Mouse (Mus musculus) embryonic facial prominence, embryonic 11.5 days (tissue): ENCODE results near the gene Vim. TPM values are rescaled to one million over a fixed set of nuclear protein-coding genes. Genes with fewer than 3 reads are reported as not detected.
A peak's percentile ranks its signal among the peaks of the same experiment; 100 is the strongest.

Experiments
- ATAC-seq: fragments of 200-750 bp; cut with Nextera tagmentation; replicated peaks from 2 replicates; pipeline ENCODE4 v1.8.0; 2017; ENCODE audit warnings: low read depth; ENCODE audit not compliant: insufficient number of reproducible peaks, low FRiP score, low TSS enrichment
- DNase-seq: peaks from one replicate; pipeline ENCODE4 v3.0.0-alpha.2; 2015; ENCODE audit warnings: low spot score
- H3K27ac ChIP-seq: fragments of 300-500 bp; sonication (generic); replicated peaks from 2 replicates; pipeline ENCODE4 v1.5.1; 2014; ENCODE audit warnings: mild to moderate bottlenecking, low read depth, low read length, control low read depth
- H3K27me3 ChIP-seq: fragments of 300-500 bp; sonication (generic); 2 replicates; pipeline ENCODE4 v1.6.1; 2014; ENCODE audit warnings: mild to moderate bottlenecking, low read length, moderate library complexity, mixed read lengths; ENCODE audit not compliant: control insufficient read depth, insufficient read depth
- H3K36me3 ChIP-seq: fragments of 300-500 bp; sonication (generic); replicated peaks from 2 replicates; pipeline ENCODE4 v1.6.1; 2014; ENCODE audit warnings: low read depth, mild to moderate bottlenecking, low read length, moderate library complexity, mixed read lengths; ENCODE audit not compliant: control insufficient read depth, insufficient read depth
- H3K4me1 ChIP-seq: fragments of 300-500 bp; sonication (generic); 2 replicates; pipeline ENCODE4 v1.6.1; 2014; ENCODE audit warnings: low read length, mixed read lengths; ENCODE audit not compliant: control insufficient read depth, insufficient read depth
- H3K4me2 ChIP-seq: fragments of 300-500 bp; sonication (generic); 2 replicates; pipeline ENCODE4 v1.6.1; 2014; ENCODE audit warnings: low read depth, mild to moderate bottlenecking, control low read depth, low read length, moderate library complexity
- H3K4me3 ChIP-seq: fragments of 300-500 bp; sonication (generic); 2 replicates; pipeline ENCODE4 v1.5.1; 2014; ENCODE audit warnings: low read depth, low read length, control low read depth
- H3K9ac ChIP-seq: fragments of 300-500 bp; sonication (generic); replicated peaks from 2 replicates; pipeline ENCODE4 v1.6.1; 2014; ENCODE audit warnings: mild to moderate bottlenecking, control low read depth, low read length
- H3K9me3 ChIP-seq: fragments of 300-500 bp; sonication (generic); replicated peaks from 2 replicates; pipeline ENCODE4 v1.6.1; 2016; ENCODE audit warnings: mild to moderate bottlenecking, low read length, inconsistent platforms, mixed read lengths; ENCODE audit not compliant: control insufficient read depth
- WGBS: fragments of 180-500 bp; shearing (Covaris S2); extraction: QIAGEN DNeasy Blood & Tissue Kit; methylation state at CpG from one replicate; pipeline ENCODE4 v1.1.7; 2014; 5-methylcytosine and 5-hydroxymethylcytosine counted together
- polyA plus RNA-seq: library from polyadenylated mRNA; unstranded; fragments of >200 nt; fragmentation: Nextera tagmentation; extraction: Ambion mirVana; gene quantifications from 2 replicates; pipeline ENCODE4 v1.2.1, GENCODE M21; 2014

The Vim gene
- polyA plus RNA-seq, 1 experiment from 2014 or later, result 682 TPM

- Histone ChIP-seq H3K9ac (peak overlapping the region; percentile 89), H3K4me2 (peak overlapping the region; percentile 82), H3K27me3 (no peaks in the 10 kb centered on the region), H3K4me1 (no peaks in the 10 kb centered on the region), H3K27ac (peak overlapping the region; percentile 86), H3K4me3 (peak overlapping the region; percentile 78), H3K9me3 (no peaks in the 10 kb centered on the region), H3K36me3 (no peaks in the 10 kb centered on the region)
- ATAC-seq, result peak; percentile 17
- peak; percentile 16 for DNase-seq
- WGBS, result 5% methylated on average over 12 of the region's 12 CpGs
Measured at GRCm38 (mm10) chr2:13572647-13573407, 900 bp upstream of the Vim start.

- H3K9me3 ChIP-seq, result no peaks in the 10 kb centered on the region
- WGBS, result under 1% methylated on average over 45 of the region's 46 CpGs
- no peaks in the 10 kb centered on the region for H3K27me3 ChIP-seq
- H3K36me3 ChIP-seq, result no peaks in the 10 kb centered on the region; the same call in 1 of the 2 replicates
- peak overlapping the region; percentile 86 for H3K27ac ChIP-seq
- H3K4me2 ChIP-seq, result peak overlapping the region; percentile 82
- H3K9ac ChIP-seq, result peak overlapping the region; percentile 89
- H3K4me3 ChIP-seq, result peak overlapping the region; percentile 78
- DNase-seq (peak; percentile 90), ATAC-seq (peak; percentile 95)
- no peaks in the 10 kb centered on the region for H3K4me1 ChIP-seq
Measured at GRCm38 (mm10) chr2:13574066-13574800, 506 bp downstream of the Vim start.

- Histone ChIP-seq H3K9ac (peak overlapping the region; percentile 89), H3K4me3 (peak overlapping the region; percentile 78), H3K9me3 (no peaks in the 10 kb centered on the region), H3K4me1 (no peaks in the 10 kb centered on the region), H3K27ac (peak overlapping the region; percentile 75), H3K36me3 (no peaks in the 10 kb centered on the region; the same call in none of the 2 replicates), H3K27me3 (no peaks in the 10 kb centered on the region), H3K4me2 (peak overlapping the region; percentile 82)
- DNase-seq (peak; percentile 37), ATAC-seq (0 out of 2 replicates have a peak, but pooled peaks have one; percentile 6)
- 1% methylated on average over 21 of the region's 21 CpGs for WGBS
Measured at GRCm38 (mm10) chr2:13574801-13575150, 1.0 kb downstream of the Vim start.

GRCm38 (mm10) chr2:13575287-13575801, 1.6 kb downstream of the Vim start:
- no peaks in the 10 kb centered on the region for H3K9me3 ChIP-seq
- no peaks in the 10 kb centered on the region for H3K4me1 ChIP-seq
- peak overlapping the region; percentile 78 for H3K4me3 ChIP-seq
- H3K27ac ChIP-seq, result no peak overlapping the region
- H3K9ac ChIP-seq, result peak overlapping the region; percentile 89
- H3K27me3 ChIP-seq, result no peaks in the 10 kb centered on the region
- DNase-seq (peak; percentile 91), ATAC-seq (no peak)
- WGBS, result 1% methylated on average over 13 of the region's 13 CpGs
- H3K4me2 ChIP-seq, result peak overlapping the region; percentile 82
- peaks cover 3% of the 10 kb centered on the region for H3K36me3 ChIP-seq

- Histone ChIP-seq H3K36me3 (peaks cover 3% of the 10 kb centered on the region), H3K27me3 (no peaks in the 10 kb centered on the region), H3K9ac (peak overlapping the region; percentile 89), H3K9me3 (no peaks in the 10 kb centered on the region), H3K4me3 (peak overlapping the region; percentile 78), H3K4me1 (no peaks in the 10 kb centered on the region), H3K27ac (no peak overlapping the region), H3K4me2 (peak overlapping the region; percentile 82)
- 24% methylated on average over 6 of the region's 6 CpGs for WGBS
- ATAC-seq (no peak), DNase-seq (peak; percentile 29)
Measured at GRCm38 (mm10) chr2:13575926-13576325, 2.2 kb downstream of the Vim start.

- WGBS, result 86% methylated on average over 1 of the region's 1 CpGs
- Histone ChIP-seq H3K36me3 (peaks cover 3% of the 10 kb centered on the region), H3K4me1 (no peaks in the 10 kb centered on the region)
Measured at GRCm38 (mm10) chr2:13577399-13577798, 3.7 kb downstream of the Vim start.

GRCm38 (mm10) chr2:13578473-13579152, 4.9 kb downstream of the Vim start:
- Histone ChIP-seq H3K27ac (no peak overlapping the region), H3K36me3 (peaks cover 3% of the 10 kb centered on the region), H3K4me2 (no peak overlapping the region)

More at GRCm38 (mm10) chr2:13577399-13577798, 3.7 kb downstream of the Vim start:
- DNase-seq (no peak), ATAC-seq (no peak)
- no peak overlapping the region for H3K27ac ChIP-seq
- no peaks in the 10 kb centered on the region for H3K27me3 ChIP-seq
- H3K9me3 ChIP-seq, result no peaks in the 10 kb centered on the region
- H3K4me2 ChIP-seq, result no peak overlapping the region
- H3K9ac ChIP-seq, result no peak overlapping the region
- H3K4me3 ChIP-seq, result no peak overlapping the region

More at GRCm38 (mm10) chr2:13578473-13579152, 4.9 kb downstream of the Vim start:
- ATAC-seq (no peak), DNase-seq (no peak)
- Histone ChIP-seq H3K4me1 (no peaks in the 10 kb centered on the region), H3K9me3 (no peaks in the 10 kb centered on the region), H3K4me3 (no peak overlapping the region), H3K27me3 (no peaks in the 10 kb centered on the region), H3K9ac (no peak overlapping the region)
- 85% methylated on average over 14 of the region's 14 CpGs for WGBS
